Mouse (Mus musculus) myocyte (in vitro differentiated cells): ENCODE results near the gene Szt2.

Experiments used
- CEBPB ChIP-seq: IDR thresholded peaks from 2 replicates; pipeline ENCODE4 v1.6.1; 2011; ENCODE audit warnings: mild to moderate bottlenecking, moderate library complexity; ENCODE audit not compliant: poor library complexity, insufficient read depth, severe bottlenecking
- E2F4 ChIP-seq: IDR thresholded peaks from one replicate; pipeline ENCODE4 v1.6.1; 2011; ENCODE audit warnings: mild to moderate bottlenecking, control low read depth, moderate library complexity; ENCODE audit not compliant: insufficient read depth
- POLR2A ChIP-seq: IDR thresholded peaks from one replicate; pipeline ENCODE4 v1.6.1; 2011; ENCODE audit warnings: low read depth, mild to moderate bottlenecking, control low read depth, moderate library complexity; ENCODE audit not compliant: insufficient read length
- SRF ChIP-seq: IDR thresholded peaks from one replicate; pipeline ENCODE4 v1.6.1; 2011; ENCODE audit warnings: low read depth; ENCODE audit not compliant: control insufficient read depth, insufficient read length

DNA sequence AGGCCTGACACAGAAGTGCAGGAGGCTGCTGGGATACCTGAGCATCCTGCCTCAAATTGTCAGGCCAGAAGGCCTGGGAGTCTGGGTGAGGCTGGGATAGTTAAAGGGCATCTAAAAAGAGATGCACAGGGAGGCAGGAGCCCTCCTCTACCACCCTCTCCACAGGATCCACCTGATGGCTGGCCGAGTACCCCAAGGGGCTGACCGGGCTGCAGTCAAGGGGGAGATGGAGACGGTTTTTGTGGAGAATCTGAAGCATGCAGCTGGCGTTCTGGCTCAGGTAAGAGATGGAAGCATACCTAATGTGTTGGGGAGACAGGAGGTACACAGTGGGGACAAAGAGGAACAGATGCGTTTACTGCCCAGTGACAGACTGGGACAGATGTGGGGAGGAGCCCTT is 47.6 kb downstream of the Szt2 start:
- no peak for TF ChIP-seq CEBPB
- TF ChIP-seq SRF, result no peak
- no peak for TF ChIP-seq E2F4
- no peak for TF ChIP-seq POLR2A
